Mouse (Mus musculus): ENCODE results near the gene Il2rb. TPM values are rescaled to one million over a fixed set of nuclear protein-coding genes. Genes with fewer than 3 reads are reported as not detected.

Il2rb gene
- polyA plus RNA-seq, 1 experiment from 2014 or later: not detected

GRCm38 (mm10) chr15:78435681-78436080 lies 59.4 kb downstream of the Il2rb start:
- Histone ChIP-seq H3K27me3 (replicated peaks; ENCODE audit: low read depth, poor library complexity, severe bottlenecking) (peaks cover 31% of the 10 kb centered on the region), H3K9me3 (no peaks in the 10 kb centered on the region), H3K36me3 (replicated peaks) (peaks cover 53% of the 10 kb centered on the region), H3K27ac (replicated peaks) (peak overlapping the region; percentile 81; the same call in 1 of the 2 replicates), H3K4me3 (no peak overlapping the region), H3K4me1 (peaks cover 83% of the 10 kb centered on the region)
- WGBS: 80% methylated on average over 11 of the region's 11 CpGs
- DNase-seq (ENCODE audit: low spot score): no peak

DNA sequence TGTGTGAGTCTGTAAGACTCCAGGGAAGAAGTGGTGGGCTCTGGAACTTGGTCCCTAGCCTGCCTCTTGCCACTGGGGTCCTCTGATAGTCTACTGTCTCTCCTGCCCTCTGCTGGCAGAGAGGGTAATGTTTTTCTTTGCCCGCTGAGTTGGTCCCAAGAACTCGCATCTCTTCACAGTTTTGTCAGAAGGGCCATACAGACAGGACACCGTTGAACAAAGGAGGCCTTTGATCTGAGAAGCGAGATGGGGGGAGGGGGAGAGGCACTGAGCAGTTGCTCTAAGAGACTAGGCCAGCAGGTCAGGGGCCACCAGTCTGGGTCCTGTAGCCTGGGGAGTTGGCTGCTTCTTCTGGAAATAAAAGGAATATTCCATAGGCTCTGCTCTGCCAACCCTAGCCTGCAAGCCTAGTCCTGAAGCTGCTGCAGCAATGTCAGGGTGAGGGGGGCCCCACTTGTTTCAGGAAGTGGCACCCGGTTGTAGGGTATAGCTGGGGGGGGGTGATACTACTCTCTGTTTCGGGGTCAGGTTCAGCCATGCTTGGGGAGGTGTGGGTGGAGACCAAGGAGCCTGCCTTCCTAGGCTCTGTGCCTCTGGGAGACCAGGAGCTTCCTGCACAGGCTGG lies 60.1 kb downstream of the Il2rb start:
- Histone ChIP-seq H3K4me1 (peaks cover 83% of the 10 kb centered on the region), H3K36me3 (replicated peaks) (peaks cover 59% of the 10 kb centered on the region), H3K9me3 (no peaks in the 10 kb centered on the region), H3K27me3 (replicated peaks; ENCODE audit: low read depth, poor library complexity, severe bottlenecking) (peaks cover 31% of the 10 kb centered on the region), H3K4me3 (no peak overlapping the region), H3K27ac (replicated peaks) (peak overlapping the region; percentile 81)
- 17% methylated on average over 6 of the region's 6 CpGs for WGBS
- peak; percentile 67 for DNase-seq (ENCODE audit: low spot score)

DNA sequence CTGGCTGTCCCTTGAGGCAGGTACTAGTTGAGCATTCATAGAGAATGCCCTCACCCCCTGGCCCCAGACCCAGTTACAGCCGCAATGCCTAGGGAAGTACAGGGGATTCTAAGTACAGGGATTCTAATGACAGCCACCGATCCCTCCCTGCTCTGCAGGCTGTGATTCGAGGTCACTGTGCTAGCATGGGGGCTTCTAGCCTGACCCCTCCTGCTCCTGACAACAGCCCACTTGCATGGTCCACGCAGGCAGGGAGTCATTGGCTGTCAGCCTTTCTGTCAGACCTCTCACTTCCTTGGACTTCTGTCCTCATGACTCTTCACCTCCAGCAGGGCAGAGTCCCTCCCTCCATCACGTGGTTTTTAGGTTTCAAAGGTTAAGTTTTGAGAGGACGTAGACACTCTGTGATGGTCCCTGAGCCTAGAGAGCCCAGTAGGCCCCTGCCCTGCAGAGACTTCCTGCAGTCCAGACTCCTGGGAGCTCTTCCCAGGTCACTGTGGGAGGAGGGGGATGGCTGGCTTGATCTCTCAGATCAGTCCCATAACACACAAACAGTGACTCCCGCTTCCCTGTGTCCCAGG lies 63.4 kb downstream of the Il2rb start:
- no peak for DNase-seq (ENCODE audit: low spot score)
- Histone ChIP-seq H3K9me3 (no peaks in the 10 kb centered on the region), H3K4me1 (peaks cover 77% of the 10 kb centered on the region), H3K27ac (replicated peaks) (no peak overlapping the region), H3K36me3 (replicated peaks) (peaks cover 59% of the 10 kb centered on the region), H3K27me3 (replicated peaks; ENCODE audit: low read depth, poor library complexity, severe bottlenecking) (peaks cover 16% of the 10 kb centered on the region), H3K4me3 (no peak overlapping the region)
- WGBS: 80% methylated on average over 7 of the region's 7 CpGs

- peaks cover 54% of the 10 kb centered on the region for H3K36me3 ChIP-seq (replicated peaks)
Measured at GRCm38 (mm10) chr15:78430874-78431273, 64.2 kb downstream of the Il2rb start.

DNA sequence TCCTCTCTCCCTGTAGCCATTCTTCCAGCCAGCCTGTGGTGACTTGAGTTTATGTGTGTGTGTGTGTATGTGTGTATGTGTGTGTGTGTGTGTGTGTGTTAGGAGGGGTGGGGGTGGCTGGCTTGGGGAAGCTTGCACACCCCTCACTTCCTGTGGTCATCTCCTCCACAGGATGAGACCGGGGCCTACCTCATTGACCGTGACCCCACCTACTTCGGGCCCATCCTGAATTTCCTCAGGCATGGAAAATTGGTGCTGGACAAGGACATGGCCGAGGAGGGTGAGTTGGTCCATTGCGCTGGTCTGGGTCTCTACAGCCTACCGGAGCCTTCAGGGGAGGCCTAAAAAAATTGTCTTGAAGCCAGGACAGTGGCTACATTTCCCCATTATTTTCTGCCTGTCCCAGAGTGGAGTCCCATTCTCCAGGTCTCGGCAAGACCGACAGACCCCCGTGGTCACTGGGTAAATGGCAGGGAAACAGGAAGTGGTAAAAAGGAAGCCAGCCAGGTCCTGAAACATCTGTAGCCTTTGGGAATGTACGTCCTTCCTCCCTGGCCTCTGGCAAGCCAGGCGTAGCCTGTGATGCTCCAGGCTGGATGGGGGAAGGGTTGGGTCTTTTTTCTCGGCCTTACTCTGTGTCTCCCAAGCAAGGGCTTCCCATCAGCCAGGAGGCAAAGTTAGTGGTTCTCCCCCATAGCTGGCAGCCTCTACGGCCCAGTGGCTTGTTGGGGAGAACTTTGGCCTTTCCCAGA lies 65.0 kb downstream of the Il2rb start:
- Histone ChIP-seq H3K4me1 (peaks cover 61% of the 10 kb centered on the region), H3K27me3 (replicated peaks; ENCODE audit: low read depth, poor library complexity, severe bottlenecking) (0 out of 2 replicates have a peak, but pooled peaks cover under 1% of the 10 kb centered on the region), H3K4me3 (peak overlapping the region; percentile 83), H3K9me3 (no peaks in the 10 kb centered on the region), H3K27ac (replicated peaks) (peak overlapping the region; percentile 88; the same call in 1 of the 2 replicates), H3K36me3 (replicated peaks) (peaks cover 46% of the 10 kb centered on the region)
- no peak for DNase-seq (ENCODE audit: low spot score)
- WGBS: 71% methylated on average over 13 of the region's 13 CpGs

More at GRCm38 (mm10) chr15:78430874-78431273, 64.2 kb downstream of the Il2rb start:
- H3K27me3 ChIP-seq (replicated peaks; ENCODE audit: low read depth, poor library complexity, severe bottlenecking): peaks cover 8% of the 10 kb centered on the region
- H3K4me3 ChIP-seq: no peak overlapping the region
- 83% methylated on average over 10 of the region's 10 CpGs for WGBS
- no peak for DNase-seq (ENCODE audit: low spot score)
- H3K4me1 ChIP-seq: peaks cover 70% of the 10 kb centered on the region
- no peaks in the 10 kb centered on the region for H3K9me3 ChIP-seq
- no peak overlapping the region for H3K27ac ChIP-seq (replicated peaks)

Other genes starting within 250 kb of the Il2rb start
- 0.48 and 0.51 TPM in 2 replicates for gene Csf2rb2, start 189.6 kb downstream of the Il2rb start, polyA plus RNA-seq (2016; fragmentation: Nextera tagmentation; extraction: Ambion mirVana)
- 2.1 and 2.2 TPM in 2 replicates for gene Csf2rb, start 169.5 kb downstream of the Il2rb start, polyA plus RNA-seq (2016; fragmentation: Nextera tagmentation; extraction: Ambion mirVana)
- gene Tex33, start 99.4 kb downstream of the Il2rb start, polyA plus RNA-seq (2016; fragmentation: Nextera tagmentation; extraction: Ambion mirVana): not detected in 2 replicates
- 10.4 and 12.7 TPM in 2 replicates for gene Tst, start 89.4 kb downstream of the Il2rb start, polyA plus RNA-seq (2016; fragmentation: Nextera tagmentation; extraction: Ambion mirVana)
- 0.98 and 1.1 TPM in 2 replicates for gene Mpst, start 88.9 kb downstream of the Il2rb start, polyA plus RNA-seq (2016; fragmentation: Nextera tagmentation; extraction: Ambion mirVana)
- 49.6 and 51.6 TPM in 2 replicates for gene Kctd17, start 66.7 kb downstream of the Il2rb start, polyA plus RNA-seq (2016; fragmentation: Nextera tagmentation; extraction: Ambion mirVana)
- gene Tmprss6, start 26.6 kb downstream of the Il2rb start, polyA plus RNA-seq (2016; fragmentation: Nextera tagmentation; extraction: Ambion mirVana): 0.24 and 0.37 TPM in 2 replicates
- 9.6 and 10.4 TPM in 2 replicates for gene C1qtnf6, start 36.1 kb upstream of the Il2rb start, polyA plus RNA-seq (2016; fragmentation: Nextera tagmentation; extraction: Ambion mirVana)
- not detected in 2 replicates for gene Sstr3, start 49.4 kb upstream of the Il2rb start, polyA plus RNA-seq (2016; fragmentation: Nextera tagmentation; extraction: Ambion mirVana)
- 5.0 and 7.7 TPM in 2 replicates for gene Rac2, start 77.5 kb upstream of the Il2rb start, polyA plus RNA-seq (2016; fragmentation: Nextera tagmentation; extraction: Ambion mirVana)
- 3.8 and 5.8 TPM in 2 replicates for gene Cyth4, start 101.8 kb upstream of the Il2rb start, polyA plus RNA-seq (2016; fragmentation: Nextera tagmentation; extraction: Ambion mirVana)
- gene Elfn2, start 223.5 kb upstream of the Il2rb start, polyA plus RNA-seq (2016; fragmentation: Nextera tagmentation; extraction: Ambion mirVana): 0.05 and 0.16 TPM in 2 replicates

Measured in embryonic facial prominence, embryonic 10.5 days (tissue).